Mouse (Mus musculus): ENCODE results near the gene Gm8994.

DNA sequence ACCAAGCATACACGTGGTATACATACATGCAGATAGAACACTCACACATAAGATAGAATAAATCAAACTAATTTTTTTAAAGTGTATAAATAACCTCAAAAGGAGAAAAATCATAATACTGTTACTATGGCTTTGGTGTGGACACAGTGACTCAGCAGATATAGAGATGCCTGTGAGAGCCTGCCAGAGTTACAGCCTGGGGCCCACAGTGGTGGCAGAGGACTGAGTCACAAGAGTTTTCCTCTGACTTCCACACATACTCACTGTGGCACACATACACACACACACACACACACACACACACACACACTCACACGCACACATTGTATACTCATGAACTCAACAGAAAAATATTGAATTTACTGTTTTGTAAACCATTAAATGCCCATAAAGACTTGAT, 17.9 kb upstream of the Gm8994 start:
- TF ChIP-seq EP300 (IDR thresholded peaks at IDR 0.05) (no peak), CTCF (IDR thresholded peaks at IDR 0.05) (no peak)

Measured in lung, postnatal 0 days (tissue).